Mouse (Mus musculus): ENCODE data around the gene Jph2.

GRCm38 (mm10) chr2:163356113-163356840, 41.5 kb downstream of the Jph2 start:
- TF ChIP-seq POLR2A (IDR thresholded peaks at IDR 0.05; ENCODE audit: borderline replicate concordance, insufficient read depth, low read length) (no peak), CTCF (IDR thresholded peaks at IDR 0.05; ENCODE audit: borderline replicate concordance, insufficient read depth, low read depth, low read length) (no peak)
